Mouse (Mus musculus) lung, adult 18-20 months (tissue): Measurements from ENCODE around the gene Gm13128.
"Not testable (repeated sequence)": the region's sequence is repeated elsewhere in the genome, so short reads cannot be mapped to it uniquely, and the experiment has no call there.

Source experiments
- DNase-seq, 2 experiments: peaks; one replicate each; pipeline ENCODE4 v3.0.0; 2022; ENCODE audit warnings: mixed read lengths in 2 of 2

The Gm13128 gene

GRCm38 (mm10) chr4:144329949-144330348 lies at the start of gene Gm13128:
Gm13128 (plus strand) TSS chr4:144330249.
- DNase-seq: not testable (repeated sequence)

GRCm38 (mm10) chr4:144280388-144280787 lies 49.7 kb upstream of the Gm13128 start, which contains the start of gene Pramel5:
Pramel5 (minus strand) TSS chr4:144280488.
- DNase-seq: not testable (repeated sequence)

DNA sequence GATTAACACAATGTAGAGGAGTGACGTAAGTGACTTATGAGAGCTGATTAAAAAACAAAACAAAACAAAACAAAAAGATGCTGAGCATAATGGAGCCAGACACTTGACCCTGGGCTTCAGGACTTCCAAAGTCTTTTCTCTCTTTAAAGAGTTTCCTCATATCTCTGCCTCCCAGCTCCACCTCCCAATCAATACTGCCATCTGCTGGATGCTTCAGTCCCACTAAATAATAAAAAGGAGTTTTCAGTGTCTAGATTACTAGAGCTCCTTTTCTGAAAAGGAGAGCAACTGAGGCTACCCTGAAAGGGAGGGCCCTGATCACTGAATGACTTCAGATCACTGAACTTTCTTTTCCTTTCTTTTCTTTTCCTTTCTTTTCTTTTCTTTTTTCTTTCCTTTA lies 30.6 kb upstream of the Gm13128 start:
- not testable (repeated sequence) for DNase-seq

- not testable (repeated sequence) for DNase-seq
These were observed 17.2 kb upstream of the Gm13128 start for GRCm38 (mm10) chr4:144312666-144313460.

DNA sequence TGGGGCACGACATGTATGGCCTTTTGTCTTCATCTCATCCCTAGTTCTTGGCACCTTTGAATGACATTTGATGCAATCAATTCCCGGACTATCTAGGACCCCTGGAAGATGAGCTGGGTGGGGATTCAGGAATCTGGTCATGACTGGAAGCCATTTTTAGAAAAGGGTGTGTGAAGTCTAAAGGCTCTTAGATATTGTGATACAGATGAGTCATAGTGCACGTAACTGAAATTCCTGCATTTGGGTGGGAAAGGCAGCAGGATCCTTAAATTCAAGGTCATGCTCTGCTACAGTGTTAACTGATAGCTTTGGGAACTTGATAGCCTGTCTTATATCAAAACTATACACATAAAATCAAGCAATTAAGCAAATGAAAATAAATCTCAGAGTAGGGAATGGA lies 5.8 kb downstream of the Gm13128 start:
- not testable (repeated sequence) for DNase-seq

- not testable (repeated sequence) for DNase-seq
These were observed 27.6 kb downstream of the Gm13128 start, which contains the start of gene Gm13119 for GRCm38 (mm10) chr4:144357642-144358041. Gm13119 (plus strand) TSS chr4:144357942.

- DNase-seq: no peak
These were observed 47.9 kb downstream of the Gm13128 start, which contains the start of gene Pramef20 for GRCm38 (mm10) chr4:144377911-144378310. Pramef20 (minus strand) TSS chr4:144377933.
